Mouse (Mus musculus) gastrocnemius, adult 8-10 months (tissue): ENCODE data around the gene Cd19. TPM values are rescaled to one million over a fixed set of nuclear protein-coding genes. Genes with fewer than 3 reads are reported as not detected.
A peak's percentile ranks its signal among the peaks of the same experiment; 100 is the strongest.

Experiments
- DNase-seq, 2 experiments: peaks; one replicate each; pipeline ENCODE4 v3.0.0; 2022; ENCODE audit warnings: low spot score in 2 of 2
- total RNA-seq, 4 experiments: library from RNA; stranded (reverse); gene quantifications; 2 replicates each; pipeline ENCODE4 v1.2.4; 2022

The Cd19 gene
- not detected for total RNA-seq

GRCm38 (mm10) chr7:126414725-126415124 is at the start of gene Cd19:
TSS of gene Cd19 (minus strand) at chr7:126414889.
- DNase-seq: no peak

GRCm38 (mm10) chr7:126464121-126464520 is 49.4 kb upstream of the Cd19 start:
- peak; percentile 81 to 87 for DNase-seq

DNA sequence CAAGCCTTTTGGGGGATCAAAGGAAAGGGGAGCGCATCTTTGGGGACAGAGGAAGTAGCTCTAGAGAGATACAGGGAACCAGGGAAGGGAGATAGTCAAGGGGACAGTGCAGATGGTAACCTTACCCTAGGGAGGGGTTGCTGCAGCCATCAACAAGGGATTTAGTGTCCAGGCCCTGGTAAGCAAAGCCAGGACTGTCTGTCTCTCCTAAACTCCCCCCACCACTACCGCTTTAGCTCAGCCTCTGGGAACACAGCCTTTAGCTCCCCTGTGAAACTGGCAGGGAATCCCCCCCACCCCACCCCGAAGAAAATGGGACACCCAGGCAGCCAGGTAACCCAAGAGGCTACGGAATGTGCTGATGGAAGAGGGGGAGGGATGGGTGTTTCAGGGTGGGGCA is 48.9 kb upstream of the Cd19 start:
- peak in 1 of 2 experiments; percentile 28 for DNase-seq

DNA sequence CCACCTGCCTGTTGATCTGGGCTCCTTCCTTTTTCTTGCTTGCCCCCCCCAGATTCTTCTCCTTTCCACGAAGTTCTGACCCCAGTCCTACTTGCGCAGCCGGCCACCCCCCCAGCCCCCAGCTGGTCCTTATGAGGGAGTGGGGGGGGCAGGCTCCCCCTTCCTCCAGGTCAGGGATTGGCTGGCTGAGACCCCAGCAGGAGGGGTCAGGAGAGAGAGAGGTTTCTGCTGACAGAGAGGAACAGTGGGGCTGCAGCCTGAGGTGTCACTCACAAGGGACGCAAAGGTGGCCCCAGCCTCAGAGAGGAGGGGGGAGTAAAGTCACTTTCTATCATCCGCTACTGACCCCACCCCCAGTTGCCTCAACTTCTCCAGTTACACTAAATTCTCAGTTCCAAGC is 48.3 kb upstream of the Cd19 start, which contains the start of gene Atp2a1:
TSS of gene Atp2a1 (minus strand) at position 105 of the 400 bp plus-strand sequence.
- peak; percentile 82 to 86 for DNase-seq

DNA sequence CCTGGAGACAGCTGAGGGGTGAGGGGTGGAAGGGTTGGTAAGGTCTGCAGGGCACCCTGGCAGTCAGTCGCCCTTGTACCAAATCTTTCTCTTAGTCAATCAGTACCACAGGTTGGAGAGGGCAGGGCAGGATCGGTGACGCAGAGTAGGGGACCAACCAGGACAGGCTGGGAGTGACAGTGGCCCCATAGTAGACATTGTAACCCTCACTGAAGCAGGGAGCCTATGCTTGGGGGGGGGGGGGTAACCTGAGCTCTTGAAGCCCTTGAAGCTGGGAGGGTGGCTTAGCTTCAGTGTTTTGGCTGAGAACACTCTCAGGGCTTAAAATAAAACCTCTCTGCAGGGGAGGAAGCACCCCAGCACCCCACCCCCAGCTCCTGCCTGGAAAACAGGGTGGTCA is 46.9 kb upstream of the Cd19 start:
- peak; percentile 35 to 65 for DNase-seq

- DNase-seq: peak in 1 of 2 experiments; percentile 8
Observed at GRCm38 (mm10) chr7:126460623-126461399, 46.1 kb upstream of the Cd19 start.

GRCm38 (mm10) chr7:126458844-126459618 is 44.3 kb upstream of the Cd19 start:
- DNase-seq: peak; percentile 69 to 81

DNA sequence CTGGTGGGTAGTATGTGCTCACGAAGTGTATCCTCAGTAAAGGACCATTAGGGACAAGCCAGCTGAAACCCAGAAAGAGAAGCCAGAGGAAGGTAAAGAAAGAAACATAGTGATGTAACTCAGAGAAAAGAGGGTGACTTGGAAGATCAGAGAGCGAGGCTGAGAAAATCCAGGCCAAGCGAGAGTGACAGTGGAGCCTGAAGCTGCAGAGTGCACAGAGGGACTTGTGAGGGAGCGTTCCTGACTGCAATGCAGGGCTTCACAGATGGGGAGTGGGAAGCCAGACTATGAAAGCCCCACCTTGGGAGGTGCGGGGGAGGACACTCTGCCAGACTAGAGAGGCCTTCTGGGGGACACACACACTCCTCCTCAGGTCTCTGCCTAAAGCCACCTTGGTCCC is 43.5 kb upstream of the Cd19 start:
- DNase-seq: no peak

DNA sequence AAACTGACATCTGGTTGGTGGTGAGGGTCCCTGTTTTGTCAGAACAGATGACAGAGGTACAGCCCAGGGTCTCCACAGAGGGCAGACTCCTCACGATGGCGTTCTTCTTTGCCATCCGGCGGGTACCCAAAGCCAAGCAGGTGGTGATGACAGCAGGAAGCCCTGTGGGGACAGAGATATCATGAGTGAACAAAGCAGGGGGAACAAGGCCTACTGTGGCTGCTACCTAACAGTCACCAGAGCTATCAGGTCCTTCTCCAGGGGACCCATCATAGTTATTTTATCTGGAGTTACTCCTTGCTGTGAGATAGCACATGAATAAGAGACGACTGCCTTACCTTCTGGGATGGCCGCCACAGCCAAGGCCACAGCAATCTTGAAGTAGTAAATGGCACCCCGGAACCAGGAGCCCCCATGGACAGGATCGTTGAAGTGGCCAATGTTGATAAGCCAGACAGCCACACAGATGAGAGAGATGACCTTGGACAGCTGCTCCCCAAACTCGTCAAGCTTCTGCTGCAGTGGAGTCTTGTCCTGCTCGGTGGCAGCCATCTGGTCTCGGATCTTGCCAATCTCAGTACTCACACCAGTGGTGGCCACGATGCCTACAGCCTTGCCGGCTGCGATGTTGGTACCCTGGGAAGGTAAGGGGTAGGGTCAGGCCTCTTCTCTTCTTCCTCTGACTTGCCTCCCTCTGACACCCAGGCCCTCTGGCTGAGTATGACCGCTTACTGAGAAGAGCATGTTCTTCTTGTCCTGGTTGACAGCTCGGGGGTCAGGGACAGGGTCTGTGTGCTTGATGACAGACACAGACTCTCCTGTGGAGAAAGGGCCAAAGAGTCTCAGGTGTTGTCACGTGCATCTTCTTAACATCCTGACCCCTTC is 41.9 kb upstream of the Cd19 start:
- no peak for DNase-seq

DNA sequence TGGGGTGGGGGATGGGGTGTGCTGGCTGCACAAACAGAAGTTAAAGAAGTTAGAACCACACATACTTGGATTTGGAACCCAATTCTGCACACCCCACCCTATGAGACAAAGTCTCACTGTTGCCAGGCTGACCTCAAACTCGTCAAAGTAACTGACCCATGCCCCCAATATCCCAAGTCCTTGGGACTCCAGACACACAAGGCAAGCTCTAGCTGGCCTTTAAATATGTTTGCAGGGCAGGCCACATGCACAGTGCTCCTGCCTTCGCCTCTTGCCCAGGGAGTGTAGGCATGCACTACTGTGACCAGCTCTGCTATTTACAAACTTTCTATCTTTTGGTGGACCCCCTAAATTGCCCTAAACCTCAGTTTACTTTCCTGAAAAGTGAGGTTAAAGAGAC is 40.6 kb upstream of the Cd19 start:
- DNase-seq: no peak

- peak in 1 of 2 experiments; percentile 56 for DNase-seq
Observed at GRCm38 (mm10) chr7:126453861-126454260, 39.2 kb upstream of the Cd19 start.

- DNase-seq: no peak
Observed at GRCm38 (mm10) chr7:126452244-126452643, 37.6 kb upstream of the Cd19 start.

GRCm38 (mm10) chr7:126450641-126451040 is 36.0 kb upstream of the Cd19 start:
- no peak for DNase-seq

DNA sequence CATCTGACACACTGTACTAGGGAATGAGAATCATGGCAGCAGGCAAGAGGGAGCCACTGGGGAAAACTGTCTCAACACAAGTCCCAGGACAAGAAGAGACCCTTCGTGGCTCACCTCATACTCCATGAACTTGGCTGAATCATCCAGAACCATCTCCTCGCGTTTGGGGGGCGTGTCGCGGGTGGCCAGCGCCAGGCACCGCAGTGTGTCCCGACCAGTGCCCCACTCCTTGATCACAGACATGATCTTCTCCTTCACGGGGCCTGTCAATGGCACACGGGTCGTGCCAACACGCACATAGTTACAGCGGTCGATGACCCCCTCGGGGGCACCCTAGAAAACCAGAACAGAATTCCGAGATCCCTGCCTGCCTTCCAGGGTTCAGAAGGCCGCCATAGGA is 35.3 kb upstream of the Cd19 start:
- DNase-seq: no peak

GRCm38 (mm10) chr7:126448481-126448880 is 33.8 kb upstream of the Cd19 start:
- no peak for DNase-seq

DNA sequence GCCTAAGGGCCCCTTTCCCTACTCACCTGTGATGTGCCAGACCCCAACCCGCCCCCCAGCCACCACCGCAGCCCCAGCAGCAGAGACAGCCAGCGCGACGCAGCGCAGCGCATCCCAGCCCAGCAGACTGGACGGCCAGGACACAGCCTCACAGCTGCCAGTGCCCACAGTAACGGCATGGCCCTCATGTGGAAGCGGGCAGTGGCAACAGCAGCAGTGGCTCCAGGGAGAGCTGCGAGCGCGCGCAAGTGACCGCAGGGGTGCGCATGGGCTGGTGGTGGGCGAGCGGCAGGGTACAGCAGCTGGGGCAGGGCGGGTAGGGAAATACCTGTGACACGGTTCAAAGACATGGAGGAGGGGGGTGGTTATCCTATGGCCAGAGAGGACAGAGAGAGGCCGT is 31.5 kb upstream of the Cd19 start:
- no peak for DNase-seq

DNA sequence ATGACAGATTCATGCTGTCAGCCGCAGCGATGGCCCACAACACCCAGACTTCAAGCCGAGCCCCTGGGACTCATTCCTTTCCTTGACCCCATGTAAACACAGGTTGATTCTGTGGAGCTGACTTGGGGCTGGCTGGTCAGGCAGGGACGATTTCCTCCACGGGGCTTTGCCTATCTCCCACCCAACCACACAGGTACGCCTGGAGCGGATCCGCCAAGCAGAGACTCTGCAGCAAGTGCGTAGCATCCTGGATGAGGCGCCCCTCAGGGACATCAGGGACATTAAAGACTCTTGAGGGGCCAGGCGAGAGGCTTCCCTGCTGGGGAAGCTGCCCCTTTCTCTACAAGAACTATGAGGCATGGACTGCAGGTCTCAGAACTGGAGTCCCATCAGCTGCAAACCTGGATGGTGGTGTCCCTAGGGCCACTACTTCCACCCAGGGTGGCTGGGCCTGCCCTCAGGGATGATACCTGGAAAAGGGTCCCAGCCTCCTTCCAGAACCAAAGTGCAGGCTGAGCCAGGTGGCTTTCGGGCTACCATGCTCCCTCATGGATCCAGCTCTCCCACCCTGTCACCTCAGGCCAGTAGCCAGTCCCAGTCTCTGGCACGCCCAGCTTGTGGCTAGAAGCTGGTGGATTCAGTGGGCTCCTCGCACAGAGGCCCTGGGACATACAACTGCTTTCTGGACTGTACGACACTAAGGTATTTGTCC is 30.6 kb upstream of the Cd19 start:
- peak in 1 of 2 experiments; percentile 30 for DNase-seq

DNA sequence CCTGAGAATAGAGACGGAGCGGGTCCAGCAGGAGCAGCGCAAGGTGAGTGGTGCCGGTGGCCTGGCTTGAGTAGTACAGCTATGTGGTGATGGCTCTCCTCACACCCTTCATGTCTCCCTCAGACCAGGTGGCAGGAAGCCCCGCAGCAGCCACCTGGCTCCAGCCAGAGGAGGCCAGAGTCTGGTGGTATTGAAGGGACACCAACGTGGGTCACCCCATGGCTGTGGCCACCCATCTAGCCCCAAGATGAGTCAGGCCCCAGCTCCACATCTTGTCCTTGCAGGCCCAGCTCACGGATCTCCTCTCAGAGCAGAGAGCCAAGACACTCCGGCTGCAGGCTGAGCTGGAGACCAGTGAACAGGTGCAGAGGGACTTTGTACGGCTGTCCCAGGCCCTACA is 29.8 kb upstream of the Cd19 start:
- peak in 1 of 2 experiments; percentile 64 for DNase-seq

- DNase-seq: peak in 1 of 2 experiments; percentile 35
Observed at GRCm38 (mm10) chr7:126443997-126444396, 29.3 kb upstream of the Cd19 start.

GRCm38 (mm10) chr7:126440134-126440533 is 25.4 kb upstream of the Cd19 start:
- DNase-seq: no peak

DNA sequence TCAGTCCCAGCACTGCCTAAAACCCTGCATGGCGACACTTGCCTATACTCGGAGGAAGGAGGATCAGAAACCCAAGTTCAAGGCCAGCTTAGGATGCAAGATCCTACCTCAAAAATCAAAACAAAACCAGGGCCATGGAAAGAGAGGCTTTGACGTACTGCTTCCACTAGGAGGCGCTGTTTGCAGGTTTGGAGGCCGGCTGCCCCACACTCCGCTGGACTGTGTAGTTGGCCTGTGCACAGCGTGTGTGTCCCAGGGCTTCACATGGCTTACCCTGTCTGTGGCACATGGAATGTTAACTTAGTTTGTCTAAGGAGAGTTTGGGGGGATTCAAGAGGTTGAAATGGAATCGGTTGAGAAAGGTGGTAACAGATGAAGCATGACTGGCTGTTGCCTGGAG is 22.2 kb upstream of the Cd19 start:
- DNase-seq: no peak
